Mouse (Mus musculus): ENCODE data around the gene Hhat.

Hhat gene

DNA sequence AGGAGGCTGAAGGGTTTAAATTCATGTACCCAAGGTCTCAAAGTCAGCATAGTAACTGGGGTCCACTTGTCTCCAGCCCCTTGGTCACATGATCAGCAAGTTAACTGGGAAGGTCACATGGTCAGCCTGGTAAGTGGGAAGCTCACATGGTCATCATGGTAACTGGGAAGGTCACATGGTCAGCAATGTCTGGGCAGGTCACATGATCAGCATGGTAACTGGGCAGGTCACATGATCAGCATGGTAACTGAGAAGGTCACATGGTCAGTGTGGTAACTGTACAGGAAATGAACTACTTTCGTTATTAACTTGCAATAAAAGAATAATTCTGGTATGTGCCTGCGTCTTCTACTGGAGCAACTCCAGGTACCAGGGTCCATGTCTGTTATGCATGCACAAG, 29.1 kb downstream of the Hhat start:
- Histone ChIP-seq H3K36me3 (ENCODE audit: control insufficient read depth, insufficient read depth, low read length, poor library complexity, severe bottlenecking) (no peaks in the 10 kb centered on the region), H3K27me3 (ENCODE audit: control insufficient read depth, insufficient read depth, low read length, poor library complexity, severe bottlenecking) (no peaks in the 10 kb centered on the region)
- peak; percentile 48 for DNase-seq (ENCODE audit: low read depth, low spot score)

DNA sequence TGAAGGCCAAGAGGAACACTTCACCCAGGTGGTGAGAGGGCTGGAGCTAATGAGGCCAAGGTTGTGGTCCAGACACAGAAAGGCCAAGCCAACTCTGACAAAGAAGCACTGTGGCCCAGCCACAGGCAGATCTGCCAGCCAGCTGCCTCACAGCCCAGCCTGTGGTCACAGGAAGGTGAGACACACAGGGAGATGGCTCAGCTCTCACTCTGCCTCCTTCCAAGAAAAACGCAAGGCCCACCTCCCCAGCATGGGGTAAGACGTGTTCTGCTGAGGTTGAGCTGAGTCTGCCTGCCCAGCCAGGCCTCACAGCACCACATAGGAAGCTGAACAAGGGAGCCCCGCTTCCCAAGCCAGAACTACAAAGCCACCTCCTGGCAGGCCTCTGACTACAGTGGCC, 34.5 kb downstream of the Hhat start:
- no peak for DNase-seq (ENCODE audit: low read depth, low spot score)
- Histone ChIP-seq H3K36me3 (ENCODE audit: control insufficient read depth, insufficient read depth, low read length, poor library complexity, severe bottlenecking) (no peaks in the 10 kb centered on the region), H3K27me3 (ENCODE audit: control insufficient read depth, insufficient read depth, low read length, poor library complexity, severe bottlenecking) (no peaks in the 10 kb centered on the region)

DNA sequence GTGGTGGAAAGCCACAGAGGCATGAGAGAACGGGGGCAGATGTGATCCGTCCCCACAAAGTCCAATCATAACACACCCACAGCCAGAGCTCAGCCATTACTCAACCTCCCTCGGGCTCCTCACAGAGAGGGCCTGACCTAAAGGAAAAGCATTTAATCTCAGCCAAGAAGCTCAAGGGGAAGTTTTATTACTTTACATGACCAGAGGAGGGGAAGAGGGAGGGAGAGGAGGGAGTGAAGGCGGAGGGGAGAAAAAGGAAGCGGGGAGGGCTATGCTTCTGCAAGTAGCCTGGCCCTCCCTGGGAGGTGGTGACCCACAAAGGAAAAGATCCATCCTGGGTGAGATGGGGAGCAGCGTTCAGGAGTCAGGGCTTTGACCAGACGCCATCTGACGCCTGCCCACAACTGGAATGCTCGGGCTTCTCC, 35.0 kb downstream of the Hhat start:
- H3K36me3 ChIP-seq (ENCODE audit: control insufficient read depth, insufficient read depth, low read length, poor library complexity, severe bottlenecking), result no peaks in the 10 kb centered on the region
- no peak for DNase-seq (ENCODE audit: low read depth, low spot score)
- no peaks in the 10 kb centered on the region for H3K27me3 ChIP-seq (ENCODE audit: control insufficient read depth, insufficient read depth, low read length, poor library complexity, severe bottlenecking)

DNA sequence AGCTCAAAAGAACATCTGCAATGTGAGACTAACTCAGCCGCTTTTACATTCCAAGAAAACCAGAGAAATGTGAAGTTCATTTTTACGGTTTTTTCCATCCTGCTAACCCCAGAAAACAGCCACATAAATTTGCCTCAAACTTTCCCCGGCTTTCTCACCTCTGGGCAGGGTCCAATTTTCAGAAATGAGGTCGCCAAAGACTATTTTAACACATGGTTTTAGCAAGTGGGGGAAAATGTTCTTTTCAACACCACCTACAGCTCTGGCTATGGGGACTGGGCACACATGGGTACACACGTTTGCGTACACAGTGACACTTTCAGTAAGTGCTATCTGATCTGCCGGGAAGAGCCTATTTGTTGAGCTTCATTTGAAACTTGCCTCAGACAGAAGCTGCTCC, 40.5 kb downstream of the Hhat start:
- no peaks in the 10 kb centered on the region for H3K27me3 ChIP-seq (ENCODE audit: control insufficient read depth, insufficient read depth, low read length, poor library complexity, severe bottlenecking)
- no peak for DNase-seq (ENCODE audit: low read depth, low spot score)
- no peaks in the 10 kb centered on the region for H3K36me3 ChIP-seq (ENCODE audit: control insufficient read depth, insufficient read depth, low read length, poor library complexity, severe bottlenecking)

DNA sequence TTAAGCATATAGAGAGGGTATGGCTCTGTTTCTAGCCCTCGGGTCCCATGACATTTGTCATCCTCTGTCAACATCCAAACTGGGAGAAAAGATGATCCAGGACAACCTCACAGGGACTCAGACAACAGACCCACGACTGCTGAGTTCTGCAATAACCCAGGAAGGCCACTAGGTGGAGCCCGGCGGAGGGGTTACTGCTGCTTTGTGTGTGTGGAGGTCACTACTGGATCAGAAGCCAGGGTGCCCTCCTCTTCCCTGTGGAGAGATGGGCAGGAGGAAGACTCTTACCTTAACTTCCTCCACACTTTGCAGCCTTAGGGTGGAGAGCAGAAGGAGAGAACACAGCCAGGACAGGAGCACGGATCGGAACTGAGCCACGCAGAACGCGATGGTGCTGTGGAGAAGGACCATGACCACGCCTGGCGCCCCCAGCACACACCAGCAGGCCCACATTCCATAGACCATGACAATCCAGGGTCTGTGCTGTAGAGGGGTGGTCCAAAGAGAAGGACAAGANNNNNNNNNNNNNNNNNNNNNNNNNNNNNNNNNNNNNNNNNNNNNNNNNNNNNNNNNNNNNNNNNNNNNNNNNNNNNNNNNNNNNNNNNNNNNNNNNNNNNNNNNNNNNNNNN, 43.9 kb downstream of the Hhat start:
- DNase-seq (ENCODE audit: low read depth, low spot score), result peak; percentile 67
- Histone ChIP-seq H3K36me3 (ENCODE audit: control insufficient read depth, insufficient read depth, low read length, poor library complexity, severe bottlenecking) (no peaks in the 10 kb centered on the region), H3K27me3 (ENCODE audit: control insufficient read depth, insufficient read depth, low read length, poor library complexity, severe bottlenecking) (no peaks in the 10 kb centered on the region)

DNA sequence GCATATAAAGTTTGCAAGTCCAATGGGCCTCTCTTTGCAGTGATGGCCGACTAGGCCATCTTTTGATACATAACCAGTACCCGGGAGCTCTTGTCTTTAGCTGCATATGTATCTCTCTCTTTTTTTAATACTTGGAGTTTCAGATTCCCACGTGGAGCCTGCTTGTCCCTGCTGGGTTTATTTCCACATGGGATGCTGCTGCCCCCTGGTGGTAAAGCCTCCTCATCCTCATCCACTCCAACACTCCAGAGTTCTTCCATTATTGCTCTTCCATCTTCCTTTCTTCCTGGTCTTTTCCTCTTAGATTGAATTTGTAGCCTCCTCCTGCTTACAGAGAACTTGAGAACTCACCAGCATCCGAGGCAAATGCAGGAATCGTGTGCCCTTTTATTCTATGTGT, 48.9 kb downstream of the Hhat start:
- no peaks in the 10 kb centered on the region for H3K27me3 ChIP-seq (ENCODE audit: control insufficient read depth, insufficient read depth, low read length, poor library complexity, severe bottlenecking)
- DNase-seq (ENCODE audit: low read depth, low spot score), result peak; percentile 52

DNA sequence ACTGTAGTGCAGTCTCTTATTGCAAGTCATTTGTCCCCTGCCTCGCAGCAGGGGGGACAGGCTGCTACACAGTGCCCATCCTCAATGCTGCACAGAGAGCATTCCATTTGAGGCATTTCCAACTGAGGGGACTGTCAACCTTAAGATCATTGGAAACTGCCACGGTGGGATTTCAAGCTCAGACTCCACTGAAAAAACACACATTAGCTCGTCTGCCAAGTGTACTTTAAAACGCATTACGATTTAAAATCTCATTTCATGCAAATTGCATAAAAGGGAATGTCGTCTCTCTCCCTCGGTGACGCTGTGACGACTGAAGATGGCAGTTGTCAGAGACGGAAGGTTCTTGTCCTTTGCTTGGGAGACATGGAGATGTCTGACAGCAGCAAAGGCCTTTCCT, 50.9 kb downstream of the Hhat start:
- Histone ChIP-seq H3K36me3 (ENCODE audit: control insufficient read depth, insufficient read depth, low read length, poor library complexity, severe bottlenecking) (no peaks in the 10 kb centered on the region), H3K27me3 (ENCODE audit: control insufficient read depth, insufficient read depth, low read length, poor library complexity, severe bottlenecking) (no peaks in the 10 kb centered on the region)
- no peak for DNase-seq (ENCODE audit: low read depth, low spot score)

More for the DNA sequence above, 48.9 kb downstream of the Hhat start:
- no peaks in the 10 kb centered on the region for H3K36me3 ChIP-seq (ENCODE audit: control insufficient read depth, insufficient read depth, low read length, poor library complexity, severe bottlenecking)

DNA sequence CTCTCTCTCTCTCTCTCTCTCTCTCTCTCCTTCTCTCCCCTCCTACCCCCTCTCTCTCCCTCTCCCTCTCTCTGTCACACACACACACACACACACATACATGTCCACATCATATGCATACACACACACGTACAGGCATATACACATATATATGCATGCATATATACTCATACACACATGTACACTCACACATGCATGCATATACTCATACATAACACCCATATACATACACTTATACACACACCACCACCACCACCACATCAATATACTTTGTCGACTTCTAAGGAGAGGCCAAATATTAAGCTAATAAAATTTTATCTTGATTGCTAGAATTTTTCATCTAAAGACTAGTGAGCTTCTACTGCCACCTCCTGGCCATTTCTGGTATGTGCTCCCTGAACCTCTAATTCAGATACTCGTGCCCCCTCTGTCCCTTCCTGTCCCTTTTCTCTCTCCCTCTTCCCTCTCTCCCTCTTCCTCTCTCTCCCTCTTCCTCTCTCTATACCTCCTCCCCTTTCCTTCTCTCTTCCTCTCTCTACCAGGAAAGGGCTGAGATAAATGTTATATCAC, 59.2 kb downstream of the Hhat start:
- DNase-seq (ENCODE audit: low read depth, low spot score), result peak; percentile 70
- no peaks in the 10 kb centered on the region for H3K27me3 ChIP-seq (ENCODE audit: control insufficient read depth, insufficient read depth, low read length, poor library complexity, severe bottlenecking)
- no peaks in the 10 kb centered on the region for H3K36me3 ChIP-seq (ENCODE audit: control insufficient read depth, insufficient read depth, low read length, poor library complexity, severe bottlenecking)

DNA sequence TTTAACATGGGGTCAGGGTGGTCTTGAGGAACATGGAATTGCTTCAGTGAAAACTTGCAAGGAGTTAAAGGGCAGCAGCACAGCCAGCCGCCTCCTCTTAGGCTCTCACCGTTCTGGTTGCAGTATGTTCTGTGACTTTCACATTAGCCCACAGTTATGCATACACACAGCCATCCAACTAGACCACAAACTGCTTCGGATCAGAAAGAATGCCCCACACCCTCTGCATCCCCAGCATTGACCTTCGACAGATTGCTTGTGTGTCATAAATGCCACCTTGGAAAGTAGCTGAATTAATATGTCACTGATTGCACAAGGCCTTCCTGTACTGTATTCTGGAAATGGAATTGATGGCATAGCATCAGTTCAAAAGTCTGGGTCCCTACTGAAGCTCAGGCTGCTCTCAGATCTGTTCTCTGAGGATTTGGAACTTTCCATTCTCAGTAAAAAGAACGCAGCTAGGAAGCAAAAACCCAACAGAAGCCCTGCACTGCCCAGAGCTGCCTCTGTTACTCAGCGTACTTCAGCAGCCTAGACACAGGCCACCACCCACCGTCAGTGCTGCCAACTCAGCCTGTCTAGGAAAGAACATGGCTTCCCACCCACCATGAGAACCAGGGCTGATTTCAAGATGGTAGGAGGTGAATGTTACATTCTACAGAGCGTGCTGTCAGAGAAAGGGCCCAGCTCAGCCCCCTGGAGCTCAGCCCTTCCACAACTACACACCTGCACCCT, 70.5 kb downstream of the Hhat start:
- Histone ChIP-seq H3K36me3 (ENCODE audit: control insufficient read depth, insufficient read depth, low read length, poor library complexity, severe bottlenecking) (no peaks in the 10 kb centered on the region), H3K27me3 (ENCODE audit: control insufficient read depth, insufficient read depth, low read length, poor library complexity, severe bottlenecking) (no peaks in the 10 kb centered on the region)
- DNase-seq (ENCODE audit: low read depth, low spot score), result no peak

DNA sequence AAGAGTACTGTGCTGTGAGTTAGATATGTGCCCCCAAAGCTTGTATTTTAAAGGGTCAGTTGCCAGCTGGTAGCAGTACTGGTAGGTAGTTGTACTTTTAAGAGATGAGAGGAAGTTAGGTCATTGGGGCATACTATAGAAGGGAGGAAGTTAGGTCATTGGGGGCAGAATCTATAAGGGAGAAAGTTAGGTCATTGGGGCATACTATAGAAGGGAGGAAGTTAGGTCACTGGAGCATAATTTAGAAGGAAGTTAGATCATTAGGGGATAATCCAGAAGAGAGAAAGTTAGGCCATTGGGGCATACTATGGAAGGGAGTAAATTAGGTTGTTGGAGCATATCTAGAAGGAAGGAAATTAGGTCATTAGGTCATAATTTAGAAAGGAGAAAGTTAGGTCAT, 71.9 kb downstream of the Hhat start:
- DNase-seq (ENCODE audit: low read depth, low spot score), result peak; percentile 57
- Histone ChIP-seq H3K36me3 (ENCODE audit: control insufficient read depth, insufficient read depth, low read length, poor library complexity, severe bottlenecking) (no peaks in the 10 kb centered on the region), H3K27me3 (ENCODE audit: control insufficient read depth, insufficient read depth, low read length, poor library complexity, severe bottlenecking) (no peaks in the 10 kb centered on the region)

DNA sequence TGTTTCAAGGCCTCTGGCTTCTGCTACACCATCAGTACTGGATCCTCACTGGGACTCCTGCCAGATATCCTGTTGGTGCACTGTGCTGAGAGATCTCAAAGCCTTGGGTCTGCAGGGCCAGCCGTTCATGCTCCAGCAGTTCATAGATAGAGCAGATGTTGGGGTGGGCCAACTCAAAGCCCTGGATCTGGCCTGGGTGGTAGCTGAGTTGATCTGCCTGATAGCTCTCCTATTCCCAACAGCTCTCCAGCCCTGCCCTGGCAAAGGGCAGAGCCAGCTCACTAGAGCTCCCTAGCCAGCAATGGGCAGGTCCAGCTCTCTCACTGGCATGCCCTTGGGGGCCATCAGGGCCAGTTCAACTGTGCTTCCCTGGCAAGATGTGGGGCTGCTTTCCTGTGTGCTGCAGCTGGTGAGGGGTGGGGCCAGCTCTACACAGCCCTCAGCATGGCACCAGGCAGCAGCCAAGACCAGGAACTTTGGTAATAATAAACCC, 74.6 kb downstream of the Hhat start:
- no peaks in the 10 kb centered on the region for H3K36me3 ChIP-seq (ENCODE audit: control insufficient read depth, insufficient read depth, low read length, poor library complexity, severe bottlenecking)
- H3K27me3 ChIP-seq (ENCODE audit: control insufficient read depth, insufficient read depth, low read length, poor library complexity, severe bottlenecking), result no peaks in the 10 kb centered on the region
- DNase-seq (ENCODE audit: low read depth, low spot score), result no peak

DNA sequence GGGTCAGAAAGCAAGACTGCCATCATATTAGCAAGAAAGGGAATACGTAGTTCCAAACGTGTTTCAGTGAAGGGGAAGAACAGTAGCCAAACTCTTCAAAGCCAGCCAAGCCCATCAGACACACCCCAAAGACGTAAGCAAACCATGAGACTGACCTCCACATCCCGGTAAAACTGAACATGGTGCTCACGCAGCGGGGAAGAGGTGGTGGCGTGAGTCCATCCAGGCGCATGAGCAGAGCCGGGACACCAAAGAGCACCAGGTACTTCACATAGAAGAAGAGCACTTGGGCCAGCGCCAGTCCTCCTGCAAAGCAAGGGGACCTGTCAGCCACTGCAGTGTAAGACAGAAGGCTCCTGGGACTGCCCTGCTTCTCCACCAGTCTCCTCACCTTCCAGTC, 77.4 kb downstream of the Hhat start:
- Histone ChIP-seq H3K36me3 (ENCODE audit: control insufficient read depth, insufficient read depth, low read length, poor library complexity, severe bottlenecking) (no peaks in the 10 kb centered on the region), H3K27me3 (ENCODE audit: control insufficient read depth, insufficient read depth, low read length, poor library complexity, severe bottlenecking) (no peaks in the 10 kb centered on the region)
- DNase-seq (ENCODE audit: low read depth, low spot score), result no peak

DNA sequence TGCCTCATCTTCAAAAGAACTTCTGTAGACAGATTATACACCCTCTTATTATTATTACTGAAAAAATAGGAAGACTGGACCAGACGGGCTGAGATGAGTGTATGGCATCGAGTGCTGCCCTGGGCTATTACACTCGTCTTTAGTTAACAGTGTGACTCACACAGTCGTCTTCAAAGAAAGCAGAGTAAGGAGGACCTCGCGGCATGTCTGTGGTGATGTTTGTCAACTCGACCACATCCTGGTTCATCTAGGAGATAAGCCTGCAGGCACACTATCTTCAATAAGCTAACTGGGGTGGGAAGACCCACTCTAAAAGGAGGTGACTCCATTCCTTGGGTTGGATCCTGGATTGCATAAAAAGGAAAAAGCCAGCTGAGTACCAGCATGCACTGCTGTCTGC, 78.0 kb downstream of the Hhat start:
- no peak for DNase-seq (ENCODE audit: low read depth, low spot score)
- Histone ChIP-seq H3K36me3 (ENCODE audit: control insufficient read depth, insufficient read depth, low read length, poor library complexity, severe bottlenecking) (no peaks in the 10 kb centered on the region), H3K27me3 (ENCODE audit: control insufficient read depth, insufficient read depth, low read length, poor library complexity, severe bottlenecking) (no peaks in the 10 kb centered on the region; the same call in 1 of the 2 replicates)

DNA sequence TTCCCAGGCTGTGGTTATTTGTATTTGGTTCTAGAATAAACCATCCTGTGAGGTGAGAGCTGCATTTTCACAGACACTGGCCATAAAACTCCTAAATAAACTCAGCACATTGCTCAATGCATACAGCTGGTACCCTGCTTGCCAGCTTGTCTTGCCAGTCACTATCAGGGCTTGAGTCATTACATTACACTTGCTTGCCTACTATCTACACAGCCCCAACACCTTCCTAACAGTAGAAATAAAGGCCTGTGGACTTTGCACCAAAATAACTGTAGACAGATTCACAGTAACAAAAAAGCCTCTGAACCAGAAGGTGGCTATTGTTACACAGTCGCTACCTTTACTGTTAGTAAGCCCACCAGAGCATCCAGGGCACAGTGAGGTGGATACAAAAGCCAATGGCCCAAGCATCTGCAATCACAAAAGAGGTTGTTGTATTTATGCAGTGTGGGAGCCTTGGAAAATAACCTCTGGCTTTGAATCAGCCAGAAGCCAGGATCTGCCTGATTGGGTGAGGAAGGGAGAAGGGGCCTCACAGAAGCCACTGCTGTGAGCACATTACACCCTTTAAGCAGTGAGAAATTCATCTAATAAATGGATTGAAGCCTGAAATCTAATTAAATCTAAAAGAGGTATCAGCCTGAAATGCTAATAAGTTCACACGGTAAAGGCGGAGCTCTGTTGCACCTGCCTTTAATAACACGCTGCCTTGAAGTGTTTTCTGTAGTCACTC, 88.6 kb downstream of the Hhat start:
- H3K36me3 ChIP-seq (ENCODE audit: control insufficient read depth, insufficient read depth, low read length, poor library complexity, severe bottlenecking), result no peaks in the 10 kb centered on the region
- DNase-seq (ENCODE audit: low read depth, low spot score), result no peak

DNA sequence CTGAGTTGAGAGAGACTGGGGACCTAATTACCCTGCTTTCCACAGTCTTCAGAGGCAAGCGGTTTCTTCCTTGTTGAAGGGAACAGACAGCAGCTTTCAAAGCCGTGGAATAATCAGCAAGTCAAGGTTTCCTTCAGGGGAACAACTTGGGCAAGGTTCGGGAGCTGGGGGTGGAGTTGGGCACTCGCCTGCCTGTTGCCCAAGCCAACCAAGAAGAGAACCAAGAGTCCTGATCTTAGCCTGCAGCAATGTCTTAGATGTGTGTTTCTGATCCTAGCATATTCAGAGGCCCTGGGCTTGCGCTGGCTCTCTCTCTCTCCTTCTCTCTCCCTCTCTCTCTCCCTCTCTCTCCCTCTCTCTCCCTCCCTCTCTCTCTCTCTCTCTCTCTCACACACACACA, 93.8 kb downstream of the Hhat start:
- H3K27me3 ChIP-seq (ENCODE audit: control insufficient read depth, insufficient read depth, low read length, poor library complexity, severe bottlenecking), result no peaks in the 10 kb centered on the region
- H3K36me3 ChIP-seq (ENCODE audit: control insufficient read depth, insufficient read depth, low read length, poor library complexity, severe bottlenecking), result no peaks in the 10 kb centered on the region
- DNase-seq (ENCODE audit: low read depth, low spot score), result no peak

More for the DNA sequence above, 88.6 kb downstream of the Hhat start:
- H3K27me3 ChIP-seq (ENCODE audit: control insufficient read depth, insufficient read depth, low read length, poor library complexity, severe bottlenecking), result no peaks in the 10 kb centered on the region

Measured in splenic B cell, adult 2 months (primary cell).